Mouse (Mus musculus): Measurements from ENCODE around the gene Lrp4. TPM values are rescaled to one million over a fixed set of nuclear protein-coding genes. Genes with fewer than 3 reads are reported as not detected.

Lrp4 gene
- 4.7 and 5.2 TPM in 2 replicates for total RNA-seq (2021)
- long read RNA-seq, partial matches to known transcripts, result 3 of 3 reads
- long read RNA-seq, other reads (novel, unspliced or antisense), result 0 of 3 reads

DNA sequence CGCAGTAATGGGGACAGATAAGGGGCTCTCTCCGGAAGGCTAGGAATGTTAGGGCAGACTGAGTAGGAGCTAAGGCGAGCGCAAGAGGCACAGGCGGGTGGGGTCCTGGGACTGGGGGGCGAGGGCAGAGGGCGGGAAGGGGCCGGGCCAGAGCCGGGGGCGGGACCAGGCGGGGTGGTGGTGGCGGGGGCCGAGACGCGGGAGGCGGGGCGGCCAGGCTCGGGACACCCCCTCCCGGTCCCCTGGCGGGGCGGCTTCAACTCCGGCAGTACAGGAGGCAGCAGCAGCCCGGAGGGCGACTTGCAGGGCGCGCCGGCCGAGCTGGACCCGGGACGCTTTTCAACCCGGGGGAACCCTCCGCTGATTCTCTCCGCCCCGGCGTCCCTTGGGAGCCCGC is at the start of gene Lrp4:
Gene Lrp4 (plus strand): TSS at position 253 of the 397 bp plus-strand sequence.
- DNase-seq, result peak; percentile 77

DNA sequence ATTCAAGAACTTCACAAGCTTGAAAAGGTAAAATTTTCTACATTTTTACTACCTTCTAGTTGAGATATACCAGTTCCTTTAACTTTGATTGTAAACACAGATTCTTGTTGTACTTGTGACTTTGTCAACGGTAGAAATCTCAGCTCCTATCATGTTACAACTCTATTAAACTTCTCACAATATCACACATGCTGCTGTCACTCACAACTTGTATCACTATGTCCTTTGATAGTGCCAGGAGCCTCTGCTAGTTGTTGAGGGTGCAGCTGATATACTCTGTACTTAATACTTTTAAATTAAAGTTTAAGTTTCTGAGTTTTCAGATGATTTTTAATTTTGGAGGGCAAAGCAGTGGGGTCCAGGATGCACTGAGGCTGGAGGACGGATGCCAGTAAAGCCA is 49.3 kb upstream of the Lrp4 start:
- DNase-seq, result no peak

DNA sequence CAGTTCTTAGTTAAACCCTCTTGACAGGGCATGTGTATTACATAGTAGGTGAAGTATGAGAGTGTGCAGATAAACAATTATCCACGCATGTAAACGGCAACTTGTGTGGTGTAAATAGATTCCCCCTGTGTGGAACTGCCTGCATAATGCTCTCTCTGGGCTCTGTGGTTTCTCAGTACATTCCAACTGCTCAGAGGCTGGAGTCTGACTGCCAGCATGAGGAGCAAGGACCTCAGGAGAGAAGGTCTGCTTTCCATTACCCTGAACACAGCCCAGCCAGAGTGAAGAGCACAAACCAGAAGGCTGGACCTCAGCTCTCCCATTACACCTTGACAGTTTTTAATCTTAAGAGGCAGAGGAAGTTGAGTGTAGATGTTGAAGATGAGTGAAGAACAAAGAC is 45.8 kb upstream of the Lrp4 start:
- no peak for DNase-seq

DNA sequence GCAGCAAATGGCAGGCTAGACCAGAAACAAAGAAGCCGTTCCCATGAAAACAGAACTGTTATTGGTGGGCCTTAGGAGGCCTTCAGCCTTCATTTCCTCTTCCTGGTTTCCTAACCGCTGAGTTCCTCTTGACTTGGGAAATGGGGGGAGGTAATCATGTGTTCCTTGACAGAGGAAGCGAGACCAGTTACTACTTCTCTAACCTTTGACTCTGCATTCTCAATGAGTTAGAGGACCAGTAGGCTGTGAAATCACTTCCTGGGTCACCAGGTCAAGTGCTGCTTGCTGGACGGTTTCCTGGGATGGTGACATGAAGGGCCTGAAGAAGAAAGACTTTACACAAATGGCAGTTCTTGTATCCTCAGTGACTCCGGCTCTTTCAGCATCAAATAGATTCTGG is 45.0 kb upstream of the Lrp4 start:
- no peak for DNase-seq

DNA sequence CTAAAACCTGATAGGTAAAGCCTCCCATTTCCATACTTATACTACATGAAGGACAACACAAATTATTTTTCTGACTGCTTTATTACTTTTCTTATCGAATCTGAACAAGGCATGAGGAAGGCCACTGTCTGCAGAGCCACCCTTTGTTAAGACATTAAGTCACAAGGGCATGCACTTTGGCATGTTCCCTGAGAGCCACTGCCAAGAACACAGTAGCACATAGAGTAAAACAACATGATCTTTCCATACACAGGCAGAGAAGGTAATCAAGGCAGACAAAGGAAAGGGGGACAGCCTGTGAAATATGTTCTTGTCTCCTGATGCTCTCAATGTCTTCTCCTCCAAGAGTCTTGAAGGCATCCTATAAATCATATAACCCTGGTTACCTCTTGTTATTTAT is 43.5 kb upstream of the Lrp4 start:
- no peak for DNase-seq

DNA sequence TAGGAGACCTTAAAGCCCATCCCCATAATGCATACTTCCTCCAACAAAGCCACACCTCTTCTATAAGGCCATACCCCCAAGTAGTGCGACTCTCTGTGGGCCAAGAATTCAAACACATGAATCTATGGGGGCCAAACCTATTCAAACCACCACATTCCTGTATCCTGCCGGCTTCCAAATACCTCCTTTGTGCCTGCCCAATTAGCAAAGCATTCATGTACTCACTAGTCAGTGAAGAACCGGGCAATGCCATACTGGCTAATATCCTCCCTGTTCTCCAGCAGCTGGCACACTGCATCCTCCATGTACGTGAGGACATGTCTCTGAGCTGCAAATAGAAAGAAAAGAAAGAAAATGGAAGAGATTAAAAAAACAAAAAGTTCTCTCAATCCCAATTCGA is 35.7 kb upstream of the Lrp4 start:
- DNase-seq, result no peak

DNA sequence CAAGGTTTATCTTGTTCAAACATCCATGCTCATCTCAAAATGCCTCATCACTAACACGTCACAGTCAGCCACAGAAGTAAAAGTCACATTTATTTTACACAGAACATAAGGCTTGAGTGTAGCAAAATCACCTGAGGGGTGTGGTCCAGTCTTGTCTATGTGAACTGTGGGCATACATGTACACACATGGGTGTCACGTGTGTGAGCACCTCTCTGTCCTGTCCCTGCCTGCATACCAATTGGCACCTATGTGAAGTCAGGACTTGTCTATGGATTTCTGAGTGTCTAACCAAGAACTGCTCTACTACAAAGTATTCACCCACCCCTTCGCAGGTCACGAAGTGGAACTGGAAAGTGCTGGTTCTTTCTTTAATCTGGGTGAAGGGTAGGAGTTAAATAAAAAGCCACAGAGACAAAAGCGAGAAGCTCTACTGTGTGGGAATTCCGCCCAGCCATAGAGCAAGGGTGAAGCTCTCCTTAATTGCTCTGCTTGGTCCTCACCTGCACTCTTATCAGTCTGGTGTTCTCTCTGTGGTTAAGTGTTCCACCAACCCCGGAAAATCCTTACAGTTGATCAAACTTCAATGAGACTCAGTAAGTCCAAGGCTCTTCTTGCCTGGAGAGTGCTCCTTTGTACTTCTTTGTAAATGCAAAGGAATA is 33.1 kb upstream of the Lrp4 start:
- no peak for DNase-seq

DNA sequence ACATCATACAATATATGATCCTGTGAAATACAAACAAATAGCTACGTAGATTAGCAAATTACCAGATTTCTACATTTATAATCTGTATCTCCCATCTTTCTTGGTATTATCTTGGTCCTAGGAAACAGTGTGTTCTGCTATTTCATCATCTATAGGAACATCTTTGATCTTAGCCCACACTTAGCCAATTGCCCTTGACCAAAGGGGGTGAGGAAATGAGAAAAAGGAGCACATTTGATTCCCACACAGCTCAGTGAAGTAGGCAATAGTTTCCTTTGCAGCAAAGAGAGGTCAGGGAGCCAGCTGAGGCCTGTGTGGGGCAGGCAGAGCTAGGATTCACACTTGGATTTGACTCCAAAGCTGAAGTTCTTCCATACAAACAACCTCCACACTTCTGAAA is 31.0 kb upstream of the Lrp4 start:
- DNase-seq, result no peak

DNA sequence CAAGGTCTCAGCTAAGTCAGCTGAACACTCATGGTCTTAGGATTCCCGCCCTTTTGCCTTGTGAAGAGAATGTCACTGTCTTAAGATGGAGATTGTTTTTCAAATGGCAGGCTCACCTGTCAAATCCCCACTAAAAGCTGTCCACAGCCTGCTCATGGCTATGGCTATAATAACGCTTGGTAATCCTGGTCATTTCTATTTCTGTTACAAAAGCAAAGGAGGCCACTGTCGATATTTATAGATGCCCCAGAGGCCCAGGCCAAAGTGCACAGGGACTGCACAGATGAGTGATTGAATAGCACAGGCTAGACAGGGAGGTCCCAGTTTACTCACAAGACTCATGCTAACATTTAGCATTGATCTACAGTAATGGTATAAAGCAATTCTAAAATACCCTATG is 28.2 kb upstream of the Lrp4 start:
- no peak for DNase-seq

DNA sequence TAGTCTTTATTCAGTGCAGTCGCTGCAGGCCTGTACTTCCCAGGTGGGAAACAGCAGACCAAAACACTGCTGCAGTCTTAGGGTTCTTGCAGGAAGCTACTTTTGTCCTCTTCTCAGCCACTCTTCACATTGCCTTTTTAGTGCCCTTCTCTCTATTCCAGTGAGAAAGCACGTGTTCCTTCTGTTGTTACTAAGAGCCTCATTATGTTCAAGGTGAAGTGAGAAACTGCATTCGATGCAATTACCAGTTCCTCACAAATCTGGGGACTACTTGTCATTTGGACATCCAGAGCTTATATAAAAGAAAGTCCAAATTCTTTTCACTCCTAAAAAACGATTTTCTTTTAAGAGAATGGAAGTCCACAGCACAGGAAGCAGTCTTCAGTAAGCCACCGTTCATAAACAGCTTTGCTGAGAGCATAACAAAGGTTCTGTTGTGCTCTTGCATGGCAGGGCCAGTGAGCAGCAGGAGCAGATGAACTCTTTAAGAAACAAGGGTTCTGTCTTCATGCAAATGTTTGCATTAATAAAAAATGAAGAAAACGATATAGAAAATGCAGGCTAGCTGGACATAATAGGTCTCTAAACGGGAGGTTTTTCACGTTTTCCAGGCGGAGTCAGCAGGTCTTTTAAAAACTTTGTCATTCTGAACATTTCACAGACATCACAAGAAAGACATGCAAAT is 27.3 kb upstream of the Lrp4 start:
- DNase-seq, result no peak

DNA sequence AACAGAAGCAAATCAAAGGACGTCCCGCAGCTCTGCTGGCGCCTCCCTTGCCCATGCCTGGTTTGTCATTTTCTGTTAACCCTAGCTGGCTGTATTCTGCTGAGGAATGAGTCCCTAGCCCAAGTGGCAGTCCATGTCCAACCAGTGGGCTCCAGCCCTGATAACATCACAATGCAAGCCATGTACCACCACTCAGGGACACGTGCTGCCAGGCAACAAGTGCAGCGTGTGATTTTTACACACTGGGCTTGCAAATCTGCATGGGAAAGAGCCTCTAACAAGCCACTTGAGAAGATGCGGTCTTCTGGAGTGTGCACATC is 26.8 kb upstream of the Lrp4 start:
- DNase-seq, result no peak

DNA sequence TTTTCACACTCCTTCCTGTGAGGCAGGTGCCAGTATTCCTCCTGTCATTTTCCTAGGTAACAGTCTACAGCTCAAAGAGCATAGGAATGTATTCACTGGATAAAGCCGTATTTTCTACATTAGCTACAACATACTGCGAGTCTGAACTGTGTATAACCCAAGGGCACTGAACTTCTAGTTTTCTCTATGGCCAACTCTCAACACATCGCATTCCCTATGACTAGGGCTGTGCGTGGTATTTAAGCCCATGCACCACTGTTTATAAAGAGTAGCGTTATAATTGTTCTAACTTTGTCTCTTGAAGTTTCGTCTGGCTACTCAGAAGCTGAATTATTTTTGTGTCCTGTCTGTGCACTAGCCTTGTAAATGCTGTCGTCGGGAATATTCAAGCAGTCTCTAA is 20.6 kb upstream of the Lrp4 start:
- DNase-seq, result no peak

DNA sequence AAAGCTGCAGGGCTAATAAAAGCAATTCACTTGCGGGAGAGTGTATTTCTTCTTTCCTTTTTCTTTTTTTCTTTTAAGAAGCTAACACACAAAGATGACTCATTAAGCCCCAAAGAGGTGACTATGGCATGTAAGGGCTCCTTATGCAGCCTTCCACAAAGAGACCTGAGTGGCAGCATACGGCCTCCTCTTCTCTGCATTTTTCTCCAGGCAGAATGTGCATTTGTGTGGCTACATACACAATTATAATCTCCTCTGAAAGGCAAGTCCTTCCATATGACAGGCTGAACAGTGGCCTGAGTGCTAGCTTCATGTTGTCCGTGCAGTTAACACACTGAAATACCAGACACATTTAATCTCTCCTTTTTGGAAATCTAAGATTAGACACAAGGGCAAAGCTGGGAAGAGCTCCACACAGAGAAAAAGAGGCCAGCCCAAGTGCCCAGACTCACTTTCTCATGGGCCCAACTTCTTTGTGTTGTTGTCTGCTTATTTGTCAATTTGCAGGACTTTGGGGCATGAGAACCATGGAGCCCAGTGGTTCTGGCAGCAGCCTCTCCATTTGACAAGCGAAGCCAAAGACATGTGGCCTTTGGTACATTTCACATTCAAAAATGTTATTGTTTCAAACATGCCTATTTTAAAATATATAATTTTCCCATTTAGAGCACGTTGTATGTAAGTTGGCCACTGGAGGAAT is 20.0 kb upstream of the Lrp4 start:
- DNase-seq, result no peak

DNA sequence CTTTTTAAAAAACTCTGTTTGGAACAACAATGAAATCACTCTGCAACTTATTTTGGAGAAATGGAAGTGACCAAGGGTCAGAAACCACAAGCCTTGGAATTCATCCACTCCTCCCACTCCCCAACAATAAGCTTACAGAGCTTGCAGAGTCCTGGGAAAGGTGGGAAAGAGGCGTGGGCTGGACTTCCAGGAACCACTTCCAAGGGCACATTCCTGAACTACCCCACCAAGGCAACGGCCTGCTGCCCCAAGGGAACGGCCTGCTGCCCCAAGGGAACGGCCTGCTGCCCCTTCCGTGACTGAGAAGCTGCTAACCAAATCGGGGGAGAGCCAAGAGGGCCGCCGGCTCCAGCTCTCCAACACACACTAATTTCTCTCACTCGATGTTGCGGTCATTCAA is 18.0 kb upstream of the Lrp4 start:
- no peak for DNase-seq

DNA sequence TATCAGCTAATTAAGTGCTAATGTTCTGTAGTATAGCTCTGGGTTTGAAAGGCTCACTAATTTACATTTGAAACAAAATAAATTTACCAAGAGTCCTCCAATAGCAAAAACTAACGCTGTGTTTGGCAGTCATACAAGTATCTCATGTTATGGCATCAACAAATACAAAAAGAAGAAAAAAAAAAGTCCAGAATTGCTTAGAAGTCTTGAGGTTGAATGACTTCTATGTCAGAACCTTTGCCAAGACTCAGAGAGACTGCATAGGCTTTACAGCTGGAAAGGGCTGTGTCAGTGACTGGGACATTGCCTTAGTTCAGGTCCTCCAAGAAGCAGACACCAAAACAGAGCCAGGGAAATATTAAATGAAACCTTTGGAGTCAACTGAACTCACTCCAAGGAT is 17.4 kb upstream of the Lrp4 start:
- DNase-seq, result no peak

DNA sequence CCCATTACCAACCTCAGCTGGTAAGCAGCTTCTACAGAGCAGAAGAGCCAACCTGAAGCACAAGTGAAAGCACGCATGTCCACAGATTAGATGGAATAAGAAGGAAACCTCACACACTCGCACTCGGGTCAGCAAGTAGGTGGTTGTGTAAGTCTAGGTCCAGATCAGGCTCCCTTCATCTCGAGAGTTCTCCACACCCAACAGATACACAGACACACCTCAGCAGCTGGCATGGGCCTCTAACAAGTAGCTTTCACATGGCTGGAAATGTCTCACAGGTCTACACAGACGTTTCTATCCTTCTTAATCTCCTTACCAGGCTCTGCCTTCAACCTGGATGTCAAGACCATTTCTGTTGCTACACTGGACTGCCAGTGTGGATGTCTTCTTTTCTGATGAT is 16.6 kb upstream of the Lrp4 start:
- no peak for DNase-seq

DNA sequence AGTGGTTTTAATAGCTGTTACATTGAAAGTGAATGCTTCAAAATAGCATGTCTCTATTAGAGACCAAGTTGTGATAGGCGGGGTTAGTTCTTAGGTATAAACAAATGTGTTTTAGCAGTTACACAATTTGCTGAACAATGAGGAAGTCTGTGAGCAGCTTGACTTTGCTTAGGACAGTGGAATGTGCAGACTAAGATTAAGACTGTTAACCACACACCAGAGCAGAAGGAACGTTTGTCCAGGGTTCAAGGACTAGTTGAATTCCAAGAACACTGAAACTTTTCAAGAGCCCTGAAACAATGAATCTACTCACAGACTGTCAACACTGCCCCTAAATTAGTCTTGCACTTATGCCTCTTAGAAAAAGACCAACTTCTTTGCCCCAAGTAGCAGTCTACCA is 15.6 kb upstream of the Lrp4 start:
- no peak for DNase-seq

DNA sequence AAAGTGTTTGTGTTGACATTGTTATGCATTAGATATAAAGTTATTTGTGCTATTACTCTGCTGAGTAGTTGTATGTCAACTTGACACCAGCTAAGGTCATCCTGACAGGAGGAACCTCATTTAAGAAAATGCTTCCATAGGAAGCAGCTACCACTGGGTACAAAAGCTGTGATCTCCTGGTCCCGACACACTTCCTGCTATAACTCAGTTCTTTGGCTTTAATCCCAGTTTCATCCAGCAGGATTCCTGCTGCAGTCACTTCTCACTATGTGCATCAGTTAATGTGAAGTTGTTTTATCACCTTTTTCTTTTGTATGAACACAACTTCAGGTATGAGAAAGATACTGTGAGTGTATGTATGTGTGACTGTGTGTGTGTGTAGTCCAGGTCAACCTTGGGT is 15.1 kb upstream of the Lrp4 start:
- DNase-seq, result no peak

DNA sequence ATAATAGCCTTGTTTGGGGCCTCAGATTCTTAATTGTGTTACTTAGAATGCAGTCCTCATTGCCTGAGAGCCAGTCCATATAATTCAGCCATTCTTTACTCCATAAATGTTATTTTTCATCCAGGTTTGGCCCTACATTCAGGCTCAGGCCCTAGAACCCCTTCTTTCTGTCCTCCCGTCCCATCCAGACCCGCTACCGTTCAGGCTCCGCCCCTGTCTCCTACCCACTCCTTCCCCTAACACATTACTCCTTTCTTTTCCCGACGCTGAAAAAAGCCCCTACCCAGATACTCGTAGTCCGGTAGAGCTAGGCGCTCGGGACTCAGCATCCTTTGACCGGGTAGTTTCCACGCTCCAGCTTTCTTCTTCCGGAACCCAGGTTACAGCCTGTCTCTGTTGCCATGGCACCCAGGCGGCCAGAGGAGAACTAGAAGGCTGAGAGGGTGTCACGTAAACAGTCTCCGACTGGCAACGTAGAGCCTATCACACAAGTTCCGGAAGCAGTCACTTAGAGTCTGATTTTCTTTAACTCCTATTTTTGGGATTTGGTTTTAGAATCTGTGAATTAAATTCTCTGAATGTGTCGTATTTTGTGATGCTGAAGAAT is 12.9 kb upstream of the Lrp4 start, which contains the start of gene 1110051M20Rik:
Gene 1110051M20Rik (minus strand): TSS at position 419 of the 607 bp plus-strand sequence.
- DNase-seq, result peak; percentile 81

DNA sequence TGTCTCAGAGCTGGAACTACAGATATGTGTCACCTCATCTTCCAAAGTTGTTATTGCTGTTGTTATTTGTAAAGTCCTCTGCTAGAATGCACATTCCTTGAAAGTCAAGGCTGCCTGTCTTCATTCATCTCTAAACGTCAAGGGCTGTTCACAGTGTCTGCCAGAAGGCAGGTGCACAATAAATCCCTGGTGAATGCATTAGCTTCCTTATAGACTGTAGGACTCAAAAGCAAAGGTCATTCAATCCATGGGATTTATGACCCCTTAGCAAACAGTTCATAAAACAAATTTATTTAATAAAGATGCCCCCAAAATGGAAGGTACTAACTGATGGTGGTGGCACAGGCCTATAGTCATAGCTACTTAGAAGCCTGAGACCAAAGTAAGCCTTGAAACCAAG is 7.6 kb upstream of the Lrp4 start:
- no peak for DNase-seq

DNA sequence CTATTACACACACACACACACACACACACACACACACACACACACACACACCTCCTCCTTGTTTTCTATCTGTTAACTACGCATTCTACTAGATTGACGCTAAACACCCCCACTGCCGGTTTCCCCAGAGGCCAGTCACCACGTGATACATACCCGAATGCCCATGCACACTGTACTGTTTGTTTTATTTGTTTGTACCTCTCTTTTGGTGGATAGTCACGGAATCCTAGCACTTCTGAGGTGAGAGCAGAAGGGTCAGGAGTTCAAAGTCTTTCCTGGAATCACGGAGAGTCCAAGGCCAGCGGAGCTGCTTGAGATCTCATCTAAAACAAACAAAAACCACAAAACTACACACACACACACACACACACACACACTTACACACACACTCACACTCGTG is 7.0 kb upstream of the Lrp4 start:
- DNase-seq, result no peak

DNA sequence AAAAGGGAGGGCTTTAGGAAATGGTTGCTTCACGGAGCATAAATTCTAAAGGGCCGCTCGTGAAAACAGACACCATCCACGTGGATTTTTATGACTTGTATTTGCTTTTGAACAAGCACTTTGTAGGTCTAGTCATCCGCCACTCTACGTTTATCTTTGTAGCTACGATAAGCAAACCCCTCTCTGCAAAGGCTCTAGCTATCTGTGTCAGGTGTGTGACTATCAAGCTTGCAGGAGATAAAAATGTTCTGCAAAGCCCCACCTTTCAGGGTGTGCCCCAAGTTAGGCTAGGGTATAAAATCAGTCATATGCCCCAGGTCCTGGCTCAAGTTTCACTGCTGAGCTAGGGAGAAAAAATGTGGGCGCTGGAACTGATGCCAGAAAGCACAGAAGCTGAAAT is 4.7 kb upstream of the Lrp4 start:
- no peak for DNase-seq

Data from adrenal gland, postnatal 25 days (tissue).